Mouse (Mus musculus): ENCODE data around the gene Slc16a13. TPM values are rescaled to one million over a fixed set of nuclear protein-coding genes. Genes with fewer than 3 reads are reported as not detected.

Slc16a13 gene
- polyA plus RNA-seq, 1 experiment from 2014 or later, result 11.6 TPM

DNA sequence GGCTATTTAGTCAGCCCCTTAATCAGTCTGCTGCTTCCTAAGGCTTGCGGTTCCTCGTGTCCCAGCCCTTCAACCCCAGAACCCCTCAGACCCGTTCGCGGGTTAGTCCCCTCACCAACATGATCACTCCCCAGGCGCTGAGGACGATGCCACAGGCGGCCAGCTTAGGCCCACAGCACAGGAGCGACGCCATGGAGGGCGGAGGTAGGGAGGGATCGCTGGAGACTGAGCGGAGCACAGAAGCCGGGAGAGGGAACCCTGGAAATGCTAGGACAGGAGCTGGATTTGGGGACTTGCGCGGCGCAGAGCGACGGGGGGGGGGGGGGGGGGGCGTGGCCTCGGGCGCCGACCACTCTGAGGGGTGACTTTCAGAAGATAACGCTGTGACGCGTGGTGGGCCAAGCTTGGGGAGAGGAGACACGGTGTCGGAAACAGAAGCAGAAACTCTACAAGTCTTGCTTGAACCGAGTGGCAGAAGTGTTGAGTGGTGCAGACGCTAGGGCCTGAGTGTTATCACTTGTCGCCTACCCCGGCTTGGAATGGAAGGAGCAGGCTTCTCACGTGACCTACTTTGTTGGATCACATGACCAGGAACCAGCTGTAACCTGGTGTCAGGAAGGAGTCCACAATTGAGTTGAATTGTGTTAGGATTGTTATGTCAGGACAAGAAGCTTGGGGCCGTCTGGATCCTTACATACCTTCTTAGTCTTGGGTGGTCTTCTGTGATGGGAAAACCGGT is 18.8 kb upstream of the Slc16a13 start, which contains the start of the genes Gm21988 and Rnasek:
TSS of gene Gm21988 (minus strand) at position 290 of the 739 bp plus-strand sequence.
TSS of gene Rnasek (minus strand) at position 302 of the 739 bp plus-strand sequence.
- peaks cover 47% of the 10 kb centered on the region for H3K4me1 ChIP-seq
- H3K9me3 ChIP-seq, result no peaks in the 10 kb centered on the region
- peak; percentile 86 for DNase-seq (ENCODE audit: low spot score)
- H3K27me3 ChIP-seq (replicated peaks; ENCODE audit: low read depth, poor library complexity, severe bottlenecking), result no peaks in the 10 kb centered on the region
- peaks cover 15% of the 10 kb centered on the region for H3K36me3 ChIP-seq (replicated peaks)
- under 1% methylated on average over 34 of the region's 35 CpGs for whole genome bisulfite sequencing
- H3K27ac ChIP-seq (replicated peaks), result peak within 1 kb of the TSS; percentile 96
- H3K4me3 ChIP-seq, result peak within 1 kb of the TSS; percentile 96

DNA sequence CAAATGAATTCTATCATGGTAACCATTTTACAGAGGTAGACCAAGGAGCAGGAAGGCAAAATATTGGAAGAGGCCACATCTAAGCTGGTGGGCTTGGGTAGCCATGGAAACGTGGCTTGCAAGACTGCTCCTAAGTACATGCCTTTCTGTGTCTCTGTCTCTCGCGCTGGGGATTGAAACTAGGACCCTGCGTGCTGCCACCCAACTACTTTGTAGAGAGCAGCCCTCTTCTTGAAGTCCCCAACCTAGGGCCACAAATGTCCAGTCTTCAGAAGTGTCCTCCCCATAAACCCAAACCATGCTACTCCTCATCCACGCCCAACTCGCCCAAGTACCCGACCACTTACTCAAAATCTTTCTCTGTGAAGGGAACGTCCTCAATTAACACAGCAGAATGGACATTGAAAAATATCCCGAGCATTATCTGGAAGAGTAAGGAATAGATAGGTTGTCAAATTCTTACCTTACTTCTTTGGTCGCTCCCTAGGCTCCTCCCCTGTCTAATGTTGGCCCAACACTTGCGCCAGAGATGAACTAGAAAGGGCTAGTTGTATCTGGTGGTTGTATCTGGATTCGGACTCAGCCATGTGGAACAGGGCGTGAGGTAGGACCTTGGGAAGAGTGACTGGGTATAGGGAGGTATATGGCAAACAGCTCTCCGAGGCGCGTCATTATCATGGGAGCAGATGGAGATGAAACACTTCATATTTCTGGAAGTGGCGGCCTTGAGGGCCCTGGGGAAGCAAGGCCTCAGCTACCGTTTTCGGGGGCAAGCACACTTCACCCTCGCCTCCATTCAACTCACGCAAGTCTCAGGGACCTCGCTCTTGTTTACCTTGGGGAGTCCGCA is 18.0 kb upstream of the Slc16a13 start:
- WGBS, result 15% methylated on average over 23 of the region's 23 CpGs
- no peak for DNase-seq (ENCODE audit: low spot score)
- Histone ChIP-seq H3K36me3 (replicated peaks) (peaks cover 22% of the 10 kb centered on the region), H3K27ac (replicated peaks) (peak overlapping the region; percentile 96), H3K27me3 (replicated peaks; ENCODE audit: low read depth, poor library complexity, severe bottlenecking) (no peaks in the 10 kb centered on the region), H3K4me1 (peaks cover 56% of the 10 kb centered on the region), H3K4me3 (peak overlapping the region; percentile 96), H3K9me3 (no peaks in the 10 kb centered on the region)

DNA sequence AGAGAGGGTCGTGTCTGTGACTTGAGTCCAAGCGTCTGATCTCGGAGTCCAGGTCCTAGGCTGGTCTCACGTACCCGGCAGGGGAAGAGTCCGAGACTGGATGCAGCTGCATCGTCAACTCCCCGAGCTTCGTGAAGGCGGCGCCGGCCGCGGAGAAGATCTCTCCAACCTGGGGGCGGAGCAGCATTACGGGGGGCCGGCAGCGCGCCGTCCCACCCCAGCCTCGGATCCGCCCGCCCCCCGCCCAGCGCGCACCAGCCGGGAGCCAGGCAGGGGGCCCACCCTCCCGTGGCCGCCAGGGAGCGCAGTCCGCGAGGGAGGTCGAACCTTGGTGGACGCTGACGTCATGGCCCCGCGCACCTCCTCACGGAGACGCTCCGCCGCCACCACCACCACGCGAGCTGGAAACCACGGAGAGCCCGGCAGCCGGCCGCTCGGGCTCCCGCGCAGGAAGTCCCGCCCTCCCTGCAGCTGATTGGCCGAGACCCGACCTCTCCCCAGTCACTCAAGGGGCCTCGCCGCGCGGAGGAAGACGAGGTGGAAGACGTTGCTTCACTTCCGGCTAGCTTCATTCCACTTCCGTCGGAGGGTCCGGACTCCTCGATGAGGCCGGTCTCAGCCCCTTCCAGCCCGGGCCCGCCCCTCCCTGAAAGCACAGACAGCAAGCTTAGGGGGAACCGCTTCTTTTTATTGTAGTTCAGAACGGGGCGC is 16.7 kb upstream of the Slc16a13 start, which contains the start of gene 0610010K14Rik:
TSS of gene 0610010K14Rik (minus strand) at position 458 of the 711 bp plus-strand sequence.
- H3K4me1 ChIP-seq, result peaks cover 68% of the 10 kb centered on the region
- WGBS, result under 1% methylated on average over 70 of the region's 70 CpGs
- DNase-seq (ENCODE audit: low spot score), result peak; percentile 99

DNA sequence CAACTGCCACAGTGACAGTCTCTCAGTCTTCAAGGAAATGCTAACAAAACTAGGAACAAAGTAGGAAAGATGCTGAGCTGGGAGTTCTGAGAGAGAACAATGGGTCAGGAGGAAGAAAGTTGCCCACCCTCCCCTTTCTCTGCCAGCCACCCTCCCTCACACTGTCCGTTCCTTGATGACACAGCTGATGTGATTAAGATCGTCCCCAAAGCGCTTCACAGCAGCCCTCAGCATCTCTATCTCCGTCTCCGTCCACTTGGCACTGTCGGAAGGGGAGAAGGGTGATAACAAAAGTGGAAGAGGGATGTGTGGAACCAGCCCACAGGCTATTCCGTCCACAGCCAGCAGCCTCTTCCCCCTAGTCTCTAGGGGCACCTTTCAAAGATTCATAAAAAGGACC is 15.9 kb upstream of the Slc16a13 start:
- Histone ChIP-seq H3K9me3 (no peaks in the 10 kb centered on the region), H3K27ac (replicated peaks) (peak overlapping the region; percentile 93), H3K36me3 (replicated peaks) (peaks cover 22% of the 10 kb centered on the region), H3K4me1 (peaks cover 75% of the 10 kb centered on the region), H3K27me3 (replicated peaks; ENCODE audit: low read depth, poor library complexity, severe bottlenecking) (peaks cover 6% of the 10 kb centered on the region; the same call in 1 of the 2 replicates), H3K4me3 (peak overlapping the region; percentile 96)
- no peak for DNase-seq (ENCODE audit: low spot score)
- 55% methylated on average over 7 of the region's 7 CpGs for WGBS

More for the DNA sequence above, 16.7 kb upstream of the Slc16a13 start, which contains the start of gene 0610010K14Rik:
- Histone ChIP-seq H3K27ac (replicated peaks) (peak within 1 kb of the TSS; percentile 93), H3K9me3 (no peaks in the 10 kb centered on the region), H3K4me3 (peak within 1 kb of the TSS; percentile 96), H3K27me3 (replicated peaks; ENCODE audit: low read depth, poor library complexity, severe bottlenecking) (no peaks in the 10 kb centered on the region), H3K36me3 (replicated peaks) (peaks cover 22% of the 10 kb centered on the region)

DNA sequence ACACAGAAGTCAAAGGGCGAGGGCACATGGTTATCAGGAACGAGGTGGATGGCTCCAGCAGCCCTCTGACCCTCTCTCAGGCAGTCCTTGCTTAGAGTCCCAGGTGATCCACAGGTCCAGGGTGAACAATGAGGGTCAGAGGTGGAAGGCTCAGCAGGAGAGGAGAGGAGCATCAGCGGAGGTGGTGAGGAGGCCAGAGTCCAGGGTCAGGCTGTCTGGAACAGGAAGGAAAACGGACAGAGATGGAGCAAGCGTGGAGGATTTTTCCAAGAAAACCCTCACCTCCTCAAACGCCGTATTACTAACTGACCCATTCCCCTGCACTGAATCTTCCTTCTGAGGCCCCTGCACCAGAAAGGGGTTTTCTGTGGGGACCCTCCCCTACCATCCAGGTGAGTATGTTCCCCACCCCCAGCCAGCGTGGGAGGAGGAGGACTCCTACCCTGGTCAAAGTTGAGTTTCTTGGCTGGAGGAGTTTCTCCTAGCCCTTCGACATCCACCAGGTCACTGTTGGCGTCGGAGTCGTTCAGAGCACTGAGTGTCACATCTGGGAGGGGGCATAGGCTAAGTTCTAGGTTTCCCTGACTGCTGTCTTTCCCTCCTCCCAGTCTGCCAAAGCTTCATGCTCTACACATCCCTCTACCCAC is 14.5 kb upstream of the Slc16a13 start:
- Histone ChIP-seq H3K4me1 (peaks cover 71% of the 10 kb centered on the region), H3K4me3 (peak overlapping the region; percentile 5; the same call in 1 of the 2 replicates), H3K27ac (replicated peaks) (no peak overlapping the region), H3K27me3 (replicated peaks; ENCODE audit: low read depth, poor library complexity, severe bottlenecking) (peaks cover 19% of the 10 kb centered on the region), H3K36me3 (replicated peaks) (peaks cover 22% of the 10 kb centered on the region), H3K9me3 (no peaks in the 10 kb centered on the region)
- DNase-seq (ENCODE audit: low spot score), result no peak
- 91% methylated on average over 12 of the region's 12 CpGs for WGBS

DNA sequence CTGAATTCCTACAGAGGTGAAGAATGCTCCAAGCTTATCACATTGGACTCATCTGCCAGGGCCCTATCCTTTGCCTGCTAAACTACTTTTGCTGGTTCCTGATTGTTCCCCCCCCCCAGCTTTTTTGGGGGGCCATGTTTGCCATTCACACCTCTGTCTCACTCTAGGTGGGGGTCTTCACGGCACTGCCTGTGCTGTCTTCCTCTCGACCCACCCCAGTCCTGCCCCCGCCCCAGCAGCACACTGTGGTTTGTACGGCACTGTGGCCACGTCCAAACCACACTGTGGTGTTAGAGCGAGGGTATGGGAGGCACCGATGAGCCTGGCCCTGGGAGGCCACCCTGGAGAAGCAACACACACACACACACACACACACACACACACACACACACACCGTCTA is 13.6 kb upstream of the Slc16a13 start:
- Histone ChIP-seq H3K27me3 (replicated peaks; ENCODE audit: low read depth, poor library complexity, severe bottlenecking) (peaks cover 27% of the 10 kb centered on the region), H3K9me3 (no peaks in the 10 kb centered on the region), H3K4me3 (0 out of 2 replicates have a peak overlapping the region, but pooled peaks have one; percentile 21), H3K36me3 (replicated peaks) (peaks cover 22% of the 10 kb centered on the region), H3K27ac (replicated peaks) (peak overlapping the region; percentile 87; the same call in 1 of the 2 replicates), H3K4me1 (peaks cover 78% of the 10 kb centered on the region)
- 86% methylated on average over 8 of the region's 8 CpGs for WGBS
- DNase-seq (ENCODE audit: low spot score), result no peak

DNA sequence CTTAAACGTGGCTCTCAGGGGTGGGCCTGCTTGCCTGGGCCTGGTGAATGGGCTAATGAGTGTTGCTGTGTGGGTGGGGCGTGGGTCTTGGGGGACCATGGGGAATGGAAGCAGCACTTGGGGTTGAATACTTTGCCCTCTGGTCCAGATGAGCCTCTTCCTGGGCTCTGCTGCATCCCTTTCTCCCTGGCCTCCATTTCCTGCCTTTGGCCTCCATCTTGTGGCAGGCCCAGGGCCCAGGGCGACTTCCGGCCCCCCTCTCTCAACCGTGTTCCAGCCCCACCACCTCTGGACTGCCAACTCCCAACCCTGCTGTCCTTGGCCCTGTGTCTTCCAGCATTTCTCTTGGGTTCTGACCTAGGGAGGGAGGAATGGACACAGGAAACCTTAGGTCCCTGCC is 13.2 kb upstream of the Slc16a13 start:
- H3K36me3 ChIP-seq (replicated peaks), result peaks cover 22% of the 10 kb centered on the region
- peaks cover 32% of the 10 kb centered on the region for H3K27me3 ChIP-seq (replicated peaks; ENCODE audit: low read depth, poor library complexity, severe bottlenecking)
- H3K9me3 ChIP-seq, result no peaks in the 10 kb centered on the region
- H3K4me3 ChIP-seq, result 0 out of 2 replicates have a peak overlapping the region, but pooled peaks have one; percentile 21
- peak overlapping the region; percentile 87 for H3K27ac ChIP-seq (replicated peaks)
- no peak for DNase-seq (ENCODE audit: low spot score)
- H3K4me1 ChIP-seq, result peaks cover 79% of the 10 kb centered on the region
- 52% methylated on average over 5 of the region's 5 CpGs for WGBS

DNA sequence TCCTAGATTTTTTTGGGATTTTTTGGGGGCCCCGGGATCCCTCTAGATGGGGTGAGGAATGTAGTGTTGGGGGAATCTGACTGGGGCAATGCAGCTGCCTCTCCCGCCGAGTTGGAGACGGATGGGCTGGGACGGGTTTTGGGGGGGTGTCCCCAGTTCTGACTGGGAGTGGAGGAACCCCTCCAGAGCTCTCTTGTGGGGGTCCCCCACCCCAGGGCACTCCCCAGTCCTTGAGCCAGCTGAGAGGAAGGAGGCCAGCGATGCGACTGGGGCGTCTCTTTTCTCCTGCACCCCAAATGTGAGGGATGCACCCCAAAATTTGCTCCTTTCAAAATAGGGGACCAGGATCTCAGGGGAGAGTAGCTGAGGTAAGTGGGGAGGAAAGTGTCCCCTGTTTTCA is 12.2 kb upstream of the Slc16a13 start:
- Histone ChIP-seq H3K4me1 (peaks cover 76% of the 10 kb centered on the region), H3K9me3 (no peaks in the 10 kb centered on the region), H3K27ac (replicated peaks) (peak overlapping the region; percentile 87), H3K36me3 (replicated peaks) (peaks cover 22% of the 10 kb centered on the region), H3K4me3 (peak overlapping the region; percentile 57), H3K27me3 (replicated peaks; ENCODE audit: low read depth, poor library complexity, severe bottlenecking) (peaks cover 42% of the 10 kb centered on the region)
- DNase-seq (ENCODE audit: low spot score), result no peak
- WGBS, result 34% methylated on average over 8 of the region's 8 CpGs

DNA sequence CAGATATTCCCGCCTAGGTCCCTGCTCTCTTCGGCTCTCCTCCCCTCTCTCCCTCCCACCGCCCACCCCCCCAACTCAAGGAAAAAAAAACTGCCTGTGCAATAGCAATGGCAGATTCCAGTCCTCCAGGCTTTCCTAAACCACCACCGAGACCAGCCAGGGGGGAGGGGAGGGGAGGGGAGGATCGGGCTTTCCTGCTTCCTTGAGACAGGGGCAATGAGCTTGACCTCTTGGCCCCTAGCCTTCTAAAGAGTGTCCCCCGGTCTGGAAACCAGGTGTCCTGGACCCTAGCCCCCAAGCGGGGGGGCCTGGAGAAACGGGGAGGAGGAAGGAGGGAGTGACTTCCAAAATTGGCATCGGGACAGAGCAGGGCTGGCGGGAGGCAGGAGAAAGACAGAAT is 11.7 kb upstream of the Slc16a13 start:
- Histone ChIP-seq H3K36me3 (replicated peaks) (peaks cover 22% of the 10 kb centered on the region), H3K4me3 (peak overlapping the region; percentile 57), H3K27me3 (replicated peaks; ENCODE audit: low read depth, poor library complexity, severe bottlenecking) (peaks cover 47% of the 10 kb centered on the region), H3K27ac (replicated peaks) (peak overlapping the region; percentile 87), H3K4me1 (peaks cover 76% of the 10 kb centered on the region), H3K9me3 (no peaks in the 10 kb centered on the region)
- DNase-seq (ENCODE audit: low spot score), result peak; percentile 87
- 6% methylated on average over 10 of the region's 10 CpGs for WGBS

DNA sequence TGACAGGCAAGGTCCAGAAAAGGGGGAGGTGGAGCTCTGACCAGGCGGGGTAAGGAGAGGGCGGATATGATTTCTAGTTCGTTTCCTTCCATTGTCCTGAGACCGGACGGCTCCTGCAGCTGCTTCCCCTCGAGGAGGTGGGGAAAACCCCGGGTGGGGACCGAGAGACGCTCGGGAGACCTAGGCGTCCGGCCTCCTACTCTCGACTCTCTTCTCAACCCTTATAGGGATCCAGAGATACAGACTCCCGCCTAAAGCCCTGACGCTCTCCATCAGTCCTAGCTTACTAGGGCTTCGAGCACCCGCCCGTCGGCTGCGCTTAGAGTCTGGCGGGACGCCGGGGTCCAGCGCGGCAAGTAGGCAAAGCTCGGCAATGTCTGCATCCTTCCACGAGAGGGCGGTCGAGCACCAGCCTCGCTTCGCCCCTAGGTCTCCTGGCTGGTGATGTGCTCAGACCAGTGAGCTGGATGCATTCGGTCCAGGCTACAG is 9.4 kb upstream of the Slc16a13 start:
- peaks cover 13% of the 10 kb centered on the region for H3K36me3 ChIP-seq (replicated peaks)
- H3K27me3 ChIP-seq (replicated peaks; ENCODE audit: low read depth, poor library complexity, severe bottlenecking), result peaks cover 70% of the 10 kb centered on the region
- WGBS, result 1% methylated on average over 32 of the region's 32 CpGs
- H3K9me3 ChIP-seq, result no peaks in the 10 kb centered on the region
- peak overlapping the region; percentile 60; the same call in 1 of the 2 replicates for H3K27ac ChIP-seq (replicated peaks)
- H3K4me1 ChIP-seq, result peaks cover 71% of the 10 kb centered on the region
- peak; percentile 91 for DNase-seq (ENCODE audit: low spot score)
- H3K4me3 ChIP-seq, result peak overlapping the region; percentile 47

DNA sequence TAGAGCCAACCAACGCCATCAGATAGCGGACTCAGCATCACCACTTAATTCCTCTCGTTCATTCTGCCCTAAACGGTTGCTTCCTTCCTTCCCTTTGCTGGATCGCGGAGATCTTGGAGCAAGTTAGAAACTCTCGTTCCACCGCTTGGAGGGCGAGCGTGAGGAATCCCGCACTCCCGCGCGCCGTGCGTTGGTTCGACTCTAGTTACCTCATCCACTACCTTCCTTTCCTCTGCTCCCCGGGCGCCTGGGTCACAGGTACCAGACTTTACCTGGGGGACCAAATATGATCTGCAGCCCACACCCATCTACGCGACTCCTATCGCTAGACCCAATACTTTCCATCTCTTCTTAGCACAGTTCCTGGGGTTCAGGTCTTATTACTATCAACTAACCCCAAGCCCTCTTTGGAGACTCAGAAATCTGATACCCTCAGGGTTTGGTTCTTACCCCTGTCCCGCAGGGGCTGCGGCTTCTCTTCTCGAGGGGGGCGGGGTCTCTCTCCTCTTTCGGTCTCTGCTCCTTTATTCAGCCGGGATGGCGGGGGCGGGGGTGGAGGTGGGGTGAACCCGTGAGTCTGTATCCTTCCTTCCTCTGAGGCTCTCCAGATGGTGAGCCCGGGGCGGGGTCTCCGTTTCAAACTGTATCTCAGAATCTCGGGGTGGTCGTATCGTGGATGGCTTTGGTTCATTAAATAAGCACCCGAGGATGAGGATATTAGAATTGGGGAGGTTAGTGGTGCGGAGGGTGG is 8.6 kb upstream of the Slc16a13 start, which contains the start of gene Bcl6b:
TSS of gene Bcl6b (minus strand) at position 539 of the 751 bp plus-strand sequence.
- Histone ChIP-seq H3K4me3 (peak within 1 kb of the TSS; percentile 47), H3K4me1 (peaks cover 63% of the 10 kb centered on the region), H3K36me3 (replicated peaks) (peaks cover 4% of the 10 kb centered on the region), H3K27me3 (replicated peaks; ENCODE audit: low read depth, poor library complexity, severe bottlenecking) (peaks cover 78% of the 10 kb centered on the region), H3K27ac (replicated peaks) (peak within 1 kb of the TSS; percentile 60; the same call in 1 of the 2 replicates), H3K9me3 (no peaks in the 10 kb centered on the region)
- peak; percentile 52 for DNase-seq (ENCODE audit: low spot score)
- 3% methylated on average over 39 of the region's 39 CpGs for WGBS
